25 mouse cellular contexts compared by ENCODE assay signal in the genomic region with DNA sequence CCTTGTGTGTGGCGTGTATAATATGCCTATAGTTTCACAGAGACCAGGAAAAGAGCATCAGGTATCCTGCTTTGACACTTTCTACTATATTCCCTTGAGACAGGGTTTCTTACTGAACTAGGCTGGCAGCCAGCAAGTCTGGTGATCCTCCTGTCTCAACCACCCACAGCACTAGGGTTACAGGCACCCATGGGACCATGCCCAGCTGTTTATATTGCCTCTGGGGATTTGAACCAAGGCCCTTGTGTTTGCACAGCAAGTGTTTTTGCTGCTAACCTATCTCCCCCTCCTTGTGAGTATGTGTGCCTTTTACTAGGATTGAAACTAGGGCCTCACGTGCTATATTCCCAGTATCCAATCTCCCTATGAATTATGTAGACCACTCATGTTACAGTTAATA. TPM values are rescaled to one million over a fixed set of nuclear protein-coding genes. Genes with fewer than 3 reads are reported as not detected.
"Had no signal": no experiment of that assay in that cellular context is flagged by ENCODE, and none has a peak within 500 bp of the region (broad histone marks: within the 10 kb centered on the region; RNA-seq: fewer than 3 reads in every experiment).

No protein-coding gene starts in this region.

- H3K27me3 ChIP-seq: limb, embryonic 13.5 days; liver, embryonic 15.5 days had no signal

- ATAC-seq: midbrain, embryonic 16.5 days had no signal

- H3K4me3 ChIP-seq: limb, embryonic 13.5 days; liver, embryonic 15.5 days; midbrain, embryonic 10.5 days had no signal

- H3K27ac ChIP-seq: limb, embryonic 13.5 days; liver, embryonic 15.5 days; midbrain, embryonic 10.5 days had no signal

- H3K9me3 ChIP-seq: limb, embryonic 13.5 days; liver, embryonic 15.5 days; midbrain, embryonic 10.5 days had no signal

- H3K9ac ChIP-seq: limb, embryonic 13.5 days; liver, embryonic 15.5 days; lung, embryonic 14.5 days had no signal

- DNase-seq: kidney, adult 18-20 months; kidney, postnatal 10 days; kidney, postnatal 4 days; left cerebral cortex, postnatal 4 days; lung, embryonic 14.5 days; lung, postnatal 10 days; lung, postnatal 4 days; right cerebral cortex, adult 18-20 months; right cerebral cortex, postnatal 25 days; thymus, adult 18-20 months; thymus, postnatal 14 days had no signal

- H3K4me1 ChIP-seq: limb, embryonic 13.5 days had no signal

- H3K4me2 ChIP-seq: limb, embryonic 13.5 days; liver, embryonic 15.5 days; lung, embryonic 14.5 days had no signal

RNA-seq across cellular contexts. Expression of gene Nacad, which starts 24.3 kb away (rescaled TPM):
- total RNA-seq: megakaryocyte, adult 5-6 weeks had no signal

RNA-seq across cellular contexts. Expression of gene Wap, which starts 56.9 kb away (rescaled TPM):
- total RNA-seq: layer of hippocampus, adult 8-10 months; layer of hippocampus, postnatal 14 days; left cerebral cortex, adult 18-20 months; left cerebral cortex, postnatal 10 days; left cerebral cortex, postnatal 4 days; liver, adult 2 months; megakaryocyte, adult 5-6 weeks had no signal
- polyA plus RNA-seq: kidney, embryonic 14.5 days; limb, embryonic 13.5 days; liver, adult 2 months; liver, embryonic 15.5 days; lung, embryonic 14.5 days; midbrain, embryonic 10.5 days; midbrain, embryonic 16.5 days; neural tube, embryonic 14.5 days; small intestine, adult 2 months; stomach, embryonic 14.5 days had no signal
